9 mouse cellular contexts compared by ENCODE assay signal in genomic region chr4:135203279-135203678, GRCm38 (mm10).
DNase-seq lines count a peak whose midpoint lies in the region; ATAC-seq and TF ChIP-seq lines count a peak whose summit lies in the region.
"Had no signal": no experiment of that assay in that cellular context is flagged by ENCODE, and none has a peak within 500 bp of the region (broad histone marks: within the 10 kb centered on the region; RNA-seq: fewer than 3 reads in every experiment).

No protein-coding gene starts in this region.

- no peak overlapping the region for H3K27ac ChIP-seq in kidney, embryonic 15.5 days
- H3K27ac ChIP-seq in left cerebral cortex, adult 2 months: no peak overlapping the region

- no peaks in the 10 kb centered on the region for H3K9me3 ChIP-seq in kidney, embryonic 15.5 days (replicated peaks)
- H3K9me3 ChIP-seq: G1E had no signal

- peak overlapping the region; percentile 29; the same call in 1 of the 2 replicates for H3K9ac ChIP-seq in kidney, embryonic 15.5 days

- WGBS in kidney, embryonic 15.5 days: 7% methylated on average over 14 of the region's 14 CpGs

- peaks cover 22% of the 10 kb centered on the region for H3K4me1 ChIP-seq in kidney, embryonic 15.5 days

- H3K4me3 ChIP-seq in kidney, embryonic 15.5 days (replicated peaks): peak overlapping the region; percentile 37
- H3K4me3 ChIP-seq in left cerebral cortex, adult 2 months: no peak overlapping the region

- peaks cover 43% of the 10 kb centered on the region for H3K27me3 ChIP-seq in kidney, embryonic 15.5 days

- intact Hi-C loops in left cerebral cortex, adult 2 months (cut with DNase I): loop anchor here (5.0 kb wide), 1 partner anchor 51 kb away; no protein-coding TSS in a partner anchor

- DNase-seq in heart, adult 11 months: peak; percentile 98
- no peak for DNase-seq in heart, postnatal 4 days
- peak; percentile 64 to 72 for DNase-seq in heart, adult 18-20 months
- peak; percentile 58 to 59 for DNase-seq in lung, postnatal 4 days
- DNase-seq in spleen, postnatal 10 days (ENCODE audit: low spot score in 2 of 2): peak; percentile 45 to 57
- DNase-seq in left cerebral cortex, adult 2 months (ENCODE audit: extremely low spot score in 1 of 2, low spot score in 2 of 2): no peak
- no peak for DNase-seq in right cerebral cortex, postnatal 4 days

- ATAC-seq in kidney, embryonic 15.5 days (replicated peaks; ENCODE audit: low FRiP score): no peak

- peak overlapping the region; percentile 66 for H3K4me2 ChIP-seq in kidney, embryonic 15.5 days

- TF ChIP-seq CTCF in left cerebral cortex, adult 2 months (IDR thresholded peaks at IDR 0.05): no peak

- H3K36me3 ChIP-seq in kidney, embryonic 15.5 days: no peaks in the 10 kb centered on the region
- H3K36me3 ChIP-seq: G1E had no signal

Comparison
In these comparisons a context has a peak if more than half of its experiments do, and no peak if none do; other contexts are left out.
1. DNase-seq: peak in heart, adult 11 months (single experiment), heart, adult 18-20 months (2 of 2), lung, postnatal 4 days (2 of 2) and spleen, postnatal 10 days (2 of 2); none in heart, postnatal 4 days (single experiment), left cerebral cortex, adult 2 months (0 of 2) and right cerebral cortex, postnatal 4 days (single experiment).